In the genomic region with DNA sequence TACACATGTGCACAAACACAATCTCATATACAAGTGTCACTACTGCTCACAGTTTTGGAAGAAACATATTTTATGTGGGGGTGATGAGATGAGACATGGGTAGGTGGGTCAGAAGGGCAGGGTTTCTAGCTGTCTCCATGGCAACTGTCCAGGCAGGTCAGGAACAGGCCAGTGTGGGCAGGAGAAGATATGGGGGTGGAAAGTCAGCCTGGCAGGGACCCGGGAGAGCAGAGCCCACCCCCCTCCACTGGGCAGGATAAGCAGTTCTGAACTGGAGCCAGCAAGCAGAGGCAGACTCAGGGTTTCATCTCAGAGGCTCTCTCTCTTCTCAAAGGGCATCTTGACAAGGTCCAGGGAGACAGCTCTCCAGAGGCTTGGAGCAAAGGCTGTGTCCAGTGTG, we compare ENCODE assay signal across 15 mouse cellular contexts. TPM values are rescaled to one million over a fixed set of nuclear protein-coding genes. Genes with fewer than 3 reads are reported as not detected.
"Had no signal": no experiment of that assay in that cellular context is flagged by ENCODE, and none has a peak within 500 bp of the region (broad histone marks: within the 10 kb centered on the region; RNA-seq: fewer than 3 reads in every experiment).

No protein-coding gene starts in this region.

- ATAC-seq: lung, postnatal 0 days had no signal

- H3K36me3 ChIP-seq: limb, embryonic 13.5 days had no signal

- H3K9me3 ChIP-seq: limb, embryonic 13.5 days; neural tube, embryonic 13.5 days had no signal

- H3K4me3 ChIP-seq: layer of hippocampus, adult 2 months; limb, embryonic 13.5 days had no signal

- H3K27ac ChIP-seq: layer of hippocampus, adult 2 months; limb, embryonic 13.5 days; liver, embryonic 14.5 days had no signal

- H3K4me2 ChIP-seq: limb, embryonic 13.5 days had no signal

- DNase-seq: kidney, adult 18-20 months; kidney, postnatal 10 days; kidney, postnatal 4 days; lung, adult 18-20 months; lung, postnatal 4 days; retina, postnatal 1 day; right cerebral cortex, postnatal 4 days; spleen, adult 18-20 months; thymus, postnatal 36 days had no signal

- H3K9ac ChIP-seq: limb, embryonic 13.5 days; liver, embryonic 14.5 days had no signal

RNA-seq across cellular contexts. Expression of gene Shisa7, which starts 6.9 kb away (rescaled TPM):
- polyA plus RNA-seq: thymus, postnatal 0 days had no signal
